Mouse (Mus musculus) MEL (cell line): ENCODE measurements around the gene Ado. TPM values are rescaled to one million over a fixed set of nuclear protein-coding genes. Genes with fewer than 3 reads are reported as not detected.

ENCODE experiments used
- DNase-seq: peaks from one replicate; pipeline ENCODE4 v3.0.0; 2011; ENCODE audit warnings: low read depth, low spot score
- H3K27ac ChIP-seq: 2 replicates; pipeline ENCODE4 v1.5.1; 2012; ENCODE audit warnings: low read depth, mild to moderate bottlenecking, control low read depth, low read length, moderate library complexity; ENCODE audit not compliant: control insufficient read depth
- H3K27me3 ChIP-seq, 2 experiments: fragments of 150-350 bp in 1 of 2; sonication (generic) in 1 of 2; 2 replicates each; pipeline ENCODE4 v1.6.1; 2012; ENCODE audit warnings: low read length in 2 of 2, mild to moderate bottlenecking in 2 of 2, improper control_type of control experiment in 1 of 2, moderate library complexity in 1 of 2; ENCODE audit not compliant: insufficient read depth in 2 of 2, control insufficient read depth in 1 of 2
- H3K36me3 ChIP-seq, 2 experiments: 2 replicates each; pipeline ENCODE4 v1.6.1; 2012 to 2014; ENCODE audit warnings: low read length in 2 of 2, improper control_type of control experiment in 1 of 2, inconsistent platforms in 1 of 2, mild to moderate bottlenecking in 1 of 2; ENCODE audit not compliant: insufficient read depth in 2 of 2, control insufficient read depth in 1 of 2
- H3K4me1 ChIP-seq, 2 experiments: fragments of 150-350 bp in 1 of 2; sonication (generic) in 1 of 2; 2 replicates each; pipeline ENCODE4 v1.6.1; 2012; ENCODE audit warnings: low read length in 2 of 2, improper control_type of control experiment in 1 of 2, mild to moderate bottlenecking in 1 of 2; ENCODE audit not compliant: insufficient read depth in 2 of 2, control insufficient read depth in 1 of 2
- H3K4me3 ChIP-seq, 2 experiments: fragments of 150-350 bp in 1 of 2; sonication (generic) in 1 of 2; 2 replicates each; pipeline ENCODE4 v1.5.1; 2012; ENCODE audit warnings: low read depth in 2 of 2, low read length in 2 of 2, mild to moderate bottlenecking in 2 of 2, moderate library complexity in 2 of 2, control low read depth in 1 of 2, improper control_type of control experiment in 1 of 2; ENCODE audit not compliant: control insufficient read depth in 1 of 2, insufficient read depth in 1 of 2
- H3K79me2 ChIP-seq: 2 replicates; pipeline ENCODE4 v1.6.1; 2012; ENCODE audit warnings: mild to moderate bottlenecking, low read length, moderate library complexity; ENCODE audit not compliant: control insufficient read depth, poor library complexity, insufficient read depth
- H3K9ac ChIP-seq: 2 replicates; pipeline ENCODE4 v1.6.1; 2012; ENCODE audit warnings: low read depth, mild to moderate bottlenecking, control low read depth, low read length, moderate library complexity; ENCODE audit not compliant: control insufficient read depth, poor library complexity, severe bottlenecking
- H3K9me3 ChIP-seq: fragments of 150-350 bp; sonication (generic); replicated peaks from 2 replicates; pipeline ENCODE4 v1.6.1; 2012; ENCODE audit warnings: mild to moderate bottlenecking, low read length, improper control_type of control experiment, moderate library complexity; ENCODE audit not compliant: insufficient read depth
- BHLHE40 ChIP-seq: IDR thresholded peaks from 2 replicates; pipeline ENCODE4 v1.6.1; 2012; ENCODE audit warnings: low read depth, mild to moderate bottlenecking, inconsistent platforms, low read length, improper control_type of control experiment, borderline replicate concordance
- CHD1 ChIP-seq: IDR thresholded peaks from 2 replicates; pipeline ENCODE4 v1.6.1; 2012; ENCODE audit warnings: low read depth, mild to moderate bottlenecking, inconsistent platforms, low read length, improper control_type of control experiment
- CTCF ChIP-seq, 3 experiments: IDR thresholded peaks in 2 of 3; conservative IDR thresholded peaks in 1 of 3; 2 replicates each; pipeline ENCODE4 v1.5.1; 2011 to 2012; ENCODE audit warnings: low read length in 3 of 3, low read depth in 2 of 3, mild to moderate bottlenecking in 2 of 3, improper control_type of control experiment in 1 of 3, inconsistent platforms in 1 of 3, mixed read lengths in 1 of 3, moderate library complexity in 1 of 3; ENCODE audit not compliant: control insufficient read depth in 1 of 3, insufficient read depth in 1 of 3, poor library complexity in 1 of 3, severe bottlenecking in 1 of 3
- ELF1 ChIP-seq: IDR thresholded peaks from 2 replicates; pipeline ENCODE4 v1.6.1; 2014; ENCODE audit warnings: low read depth, mild to moderate bottlenecking, inconsistent platforms, low read length, improper control_type of control experiment, moderate library complexity
- EP300 ChIP-seq, 2 experiments: IDR thresholded peaks; 2 replicates each; pipeline ENCODE4 v1.6.1; 2011; ENCODE audit warnings: improper control_type of control experiment in 2 of 2, low read length in 2 of 2, low read depth in 1 of 2, mild to moderate bottlenecking in 1 of 2
- GATA1 ChIP-seq: IDR thresholded peaks from 2 replicates; pipeline ENCODE4 v1.6.1; 2011; ENCODE audit warnings: low read depth, low read length, improper control_type of control experiment
- KAT2A ChIP-seq: conservative IDR thresholded peaks from 2 replicates; pipeline ENCODE4 v1.6.1; 2012; ENCODE audit warnings: low read depth, low read length, improper control_type of control experiment, inconsistent platforms
- MAFK ChIP-seq: IDR thresholded peaks from 2 replicates; pipeline ENCODE4 v1.6.1; 2011; ENCODE audit warnings: low read depth, mild to moderate bottlenecking, low read length, improper control_type of control experiment, borderline replicate concordance
- MAX ChIP-seq: IDR thresholded peaks from 2 replicates; pipeline ENCODE4 v1.6.1; 2011; ENCODE audit warnings: low read length, improper control_type of control experiment
- MAZ ChIP-seq: IDR thresholded peaks from 2 replicates; pipeline ENCODE4 v1.6.1; 2012; ENCODE audit warnings: low read depth, mild to moderate bottlenecking, inconsistent platforms, low read length, improper control_type of control experiment
- MEF2A ChIP-seq: IDR thresholded peaks from 2 replicates; pipeline ENCODE4 v1.6.1; 2014; ENCODE audit warnings: low read depth, mild to moderate bottlenecking, inconsistent platforms, low read length, improper control_type of control experiment; ENCODE audit not compliant: poor library complexity, insufficient replicate concordance, severe bottlenecking; ENCODE audit errors: extremely low read depth
- MXI1 ChIP-seq: IDR thresholded peaks from 2 replicates; pipeline ENCODE4 v1.6.1; 2011; ENCODE audit warnings: mild to moderate bottlenecking, low read depth, low read length, improper control_type of control experiment
- MYB ChIP-seq: IDR thresholded peaks from 2 replicates; pipeline ENCODE4 v1.6.1; 2011; ENCODE audit warnings: mild to moderate bottlenecking, low read depth, low read length, improper control_type of control experiment
- MYC ChIP-seq: IDR thresholded peaks from 2 replicates; pipeline ENCODE4 v1.6.1; 2011; ENCODE audit warnings: low read depth, mild to moderate bottlenecking, low read length, improper control_type of control experiment, moderate library complexity
- NELFE ChIP-seq: IDR thresholded peaks from 2 replicates; pipeline ENCODE4 v1.6.1; 2011; ENCODE audit warnings: low read depth, low read length, improper control_type of control experiment
- NRF1 ChIP-seq: IDR thresholded peaks from 2 replicates; pipeline ENCODE4 v1.6.1; 2014; ENCODE audit warnings: low read depth, mild to moderate bottlenecking, inconsistent platforms, low read length, improper control_type of control experiment, moderate library complexity; ENCODE audit not compliant: poor library complexity, insufficient read depth, severe bottlenecking
- POLR2A ChIP-seq, 2 experiments: IDR thresholded peaks; 2 replicates each; pipeline ENCODE4 v1.6.1; 2011 to 2012; ENCODE audit warnings: low read length in 2 of 2, mild to moderate bottlenecking in 2 of 2, control low read depth in 1 of 2, improper control_type of control experiment in 1 of 2, low read depth in 1 of 2, moderate library complexity in 1 of 2; ENCODE audit not compliant: control insufficient read depth in 1 of 2, insufficient read depth in 1 of 2, poor library complexity in 1 of 2
- POLR2AphosphoS5 ChIP-seq: IDR thresholded peaks from 2 replicates; pipeline ENCODE4 v1.6.1; 2012; ENCODE audit warnings: low read depth, borderline replicate concordance, mild to moderate bottlenecking, inconsistent platforms, low read length, moderate library complexity, mixed read lengths
- RCOR1 ChIP-seq: IDR thresholded peaks from 2 replicates; pipeline ENCODE4 v1.6.1; 2012; ENCODE audit warnings: low read depth, mild to moderate bottlenecking, inconsistent platforms, low read length, improper control_type of control experiment
- SIN3A ChIP-seq: IDR thresholded peaks from 2 replicates; pipeline ENCODE4 v1.6.1; 2012; ENCODE audit warnings: low read length, improper control_type of control experiment, inconsistent platforms
- TAL1 ChIP-seq: IDR thresholded peaks from 2 replicates; pipeline ENCODE4 v1.6.1; 2012; ENCODE audit warnings: mild to moderate bottlenecking, inconsistent platforms, low read length, moderate library complexity, mixed read lengths
- TBP ChIP-seq: IDR thresholded peaks from 2 replicates; pipeline ENCODE4 v1.8.0; 2011; ENCODE audit warnings: low read depth, low read length, improper control_type of control experiment
- TCF12 ChIP-seq: IDR thresholded peaks from 2 replicates; pipeline ENCODE4 v1.6.1; 2014; ENCODE audit warnings: low read depth, mild to moderate bottlenecking, inconsistent platforms, low read length, improper control_type of control experiment, moderate library complexity
- ZC3H11A ChIP-seq: IDR thresholded peaks from 2 replicates; pipeline ENCODE4 v1.6.1; 2012; ENCODE audit warnings: low read depth, mild to moderate bottlenecking, inconsistent platforms, low read length, improper control_type of control experiment
- ZKSCAN1 ChIP-seq: IDR thresholded peaks from 2 replicates; pipeline ENCODE4 v1.6.1; 2012; ENCODE audit warnings: low read depth, mild to moderate bottlenecking, inconsistent platforms, low read length, improper control_type of control experiment, moderate library complexity
- polyA plus RNA-seq, 2 experiments: library from polyadenylated mRNA; stranded (reverse) in 1 of 2; unstranded in 1 of 2; fragments of >175 nt in 1 of 2; fragments of >200 nt in 1 of 2; gene quantifications; 2 replicates each; pipeline versions ENCODE4 v1.2.1 to v1.2.4; 2012; ENCODE audit warnings: low replicate concordance in 2 of 2, low read depth in 1 of 2; ENCODE audit not compliant: insufficient read length in 2 of 2, insufficient read depth in 1 of 2, missing spikeins in 1 of 2
- total RNA-seq: library from RNA; depleted of rRNA; stranded (reverse); fragments of 300-350 nt; gene quantifications from 2 replicates; pipeline ENCODE4 v1.2.3, GENCODE M21; 2012

The Ado gene
- total and polyA plus RNA-seq, 3 experiments: 16.9 to 86.9 (median 19.3) TPM

- no peak for DNase-seq
- Histone ChIP-seq H3K79me2 (no peaks in the 10 kb centered on the region), H3K9ac (no peak overlapping the region), H3K9me3 (no peaks in the 10 kb centered on the region), H3K4me3 (no peak overlapping the region), H3K4me1 (no peaks in the 10 kb centered on the region), H3K36me3 (no peaks in the 10 kb centered on the region)
- TF ChIP-seq BHLHE40 (no peak), NRF1 (no peak), CTCF (IDR thresholded peaks at IDR 0.05 in 2 of 3, conservative IDR thresholded peaks at IDR 0.05 in 1 of 3; ENCODE audit: control insufficient read depth in 1 of 3, insufficient read depth in 1 of 3, low read depth in 2 of 3, low read length in 3 of 3, poor library complexity in 1 of 3, severe bottlenecking in 1 of 3) (no peak), MAFK (no peak), EP300 (IDR thresholded peaks at IDR 0.05; ENCODE audit: low read depth in 1 of 2, low read length in 2 of 2) (no peak), ZC3H11A (no peak), ELF1 (no peak), MYC (no peak), MEF2A (no peak), TAL1 (no peak), SIN3A (no peak), POLR2AphosphoS5 (no peak), POLR2A (IDR thresholded peaks at IDR 0.05; ENCODE audit: control insufficient read depth in 1 of 2, insufficient read depth in 1 of 2, low read depth in 1 of 2, low read length in 2 of 2, poor library complexity in 1 of 2) (no peak), MYB (no peak)
- TF ChIP-seq, all 39 proteins: peak for 0
- no peak overlapping the region for H3K27ac ChIP-seq
- H3K27me3 ChIP-seq: peaks cover 0 to 1% of the 10 kb centered on the region in 2 experiments; a peak in 1 of 4 replicates
Observed at GRCm38 (mm10) chr10:67558053-67558452, 9.3 kb upstream of the Ado start.

DNA sequence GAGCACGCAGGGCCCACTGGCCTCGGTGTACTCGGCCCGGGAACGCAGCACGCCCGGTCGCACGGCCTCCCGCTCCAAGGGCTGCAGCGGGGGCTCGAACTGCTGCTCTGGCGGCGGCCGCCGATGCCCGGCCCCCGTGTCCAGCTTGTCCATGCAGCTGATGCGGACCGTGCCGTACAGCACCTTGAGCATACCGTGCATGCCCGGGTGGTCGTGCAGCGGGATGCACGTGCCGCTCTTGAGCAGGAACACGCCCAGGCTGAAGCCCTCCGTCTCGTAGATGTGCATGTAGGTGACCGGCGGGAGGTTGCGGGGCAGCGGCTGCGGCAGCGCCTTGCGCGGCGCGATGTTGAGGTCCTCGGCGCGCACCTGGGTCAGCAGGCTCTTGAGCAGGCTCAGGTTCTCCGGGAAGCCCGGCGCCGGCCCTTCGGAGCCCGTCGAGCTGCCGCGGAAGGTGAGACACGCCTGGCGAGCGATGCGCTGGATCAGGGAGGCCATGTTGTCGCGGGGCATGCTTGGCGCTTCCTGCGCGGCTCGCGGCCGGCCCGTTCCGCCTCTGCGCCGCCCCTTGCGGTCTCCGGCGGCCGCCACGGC lies 397 bp downstream of the Ado start:
- H3K9ac ChIP-seq: peak overlapping the region; percentile 85
- H3K36me3 ChIP-seq: peaks cover 0 to 23% of the 10 kb centered on the region in 2 experiments; a peak in 3 of 4 replicates
- peak overlapping the region; percentile 99 for H3K27ac ChIP-seq
- H3K4me1 ChIP-seq: peaks cover 6 to 15% of the 10 kb centered on the region in 2 experiments; a peak in 3 of 4 replicates
- peaks cover 42% of the 10 kb centered on the region for H3K79me2 ChIP-seq
- no peaks in the 10 kb centered on the region for H3K9me3 ChIP-seq
- peak overlapping the region; percentile 49 to 90 for H3K4me3 ChIP-seq
- no peaks in the 10 kb centered on the region for H3K27me3 ChIP-seq
- peak; percentile 62 for DNase-seq
- TF ChIP-seq EP300 (IDR thresholded peaks at IDR 0.05; ENCODE audit: low read depth in 1 of 2, low read length in 2 of 2) (no peak), TCF12 (no peak), ZC3H11A (no peak), CTCF (IDR thresholded peaks at IDR 0.05 in 2 of 3, conservative IDR thresholded peaks at IDR 0.05 in 1 of 3; ENCODE audit: control insufficient read depth in 1 of 3, insufficient read depth in 1 of 3, low read depth in 2 of 3, low read length in 3 of 3, poor library complexity in 1 of 3, severe bottlenecking in 1 of 3) (0 out of 6 replicates have a peak, but pooled peaks of 1 of the 3 experiments have one; percentile 0), MXI1 (peak; percentile 68; the same call in 1 of the 2 replicates), ZKSCAN1 (no peak), ELF1 (no peak), MAX (no peak), KAT2A (no peak), GATA1 (no peak), NRF1 (no peak), BHLHE40 (peak; percentile 59; the same call in 1 of the 2 replicates), TBP (no peak), SIN3A (no peak; the same call in 1 of the 2 replicates), NELFE (no peak), RCOR1 (no peak), MAZ (no peak), CHD1 (no peak), MEF2A (no peak)
